Mouse (Mus musculus): ENCODE data around the gene Galntl6. TPM values are rescaled to one million over a fixed set of nuclear protein-coding genes. Genes with fewer than 3 reads are reported as not detected.
A peak's percentile ranks its signal among the peaks of the same experiment; 100 is the strongest.

Gene Galntl6
- polyA plus RNA-seq, 1 experiment from 2014 or later: 1.2 TPM

- no peak for DNase-seq (ENCODE audit: low spot score)
- H3K36me3 ChIP-seq (ENCODE audit: control insufficient read depth, insufficient read depth, low read length): no peaks in the 10 kb centered on the region
- no peak overlapping the region for H3K4me3 ChIP-seq (ENCODE audit: low read depth, low read length)
- no peaks in the 10 kb centered on the region for H3K27me3 ChIP-seq (replicated peaks; ENCODE audit: control insufficient read depth, insufficient read depth, low read length)
- H3K4me1 ChIP-seq (ENCODE audit: control insufficient read depth, insufficient read depth, low read length): no peaks in the 10 kb centered on the region
- no peak overlapping the region for H3K27ac ChIP-seq (replicated peaks; ENCODE audit: low read depth, low read length)
- WGBS: 96% methylated on average over 4 of the region's 4 CpGs
- no peak for ATAC-seq (ENCODE audit: low read depth)
- H3K4me2 ChIP-seq (ENCODE audit: low read depth, low read length): no peak overlapping the region
- H3K9me3 ChIP-seq (ENCODE audit: control insufficient read depth, low read length): no peaks in the 10 kb centered on the region
- no peak overlapping the region for H3K9ac ChIP-seq (ENCODE audit: low read depth, low read length)
These were observed 886.9 kb downstream of the Galntl6 start for GRCm38 (mm10) chr8:58025558-58025957.

DNA sequence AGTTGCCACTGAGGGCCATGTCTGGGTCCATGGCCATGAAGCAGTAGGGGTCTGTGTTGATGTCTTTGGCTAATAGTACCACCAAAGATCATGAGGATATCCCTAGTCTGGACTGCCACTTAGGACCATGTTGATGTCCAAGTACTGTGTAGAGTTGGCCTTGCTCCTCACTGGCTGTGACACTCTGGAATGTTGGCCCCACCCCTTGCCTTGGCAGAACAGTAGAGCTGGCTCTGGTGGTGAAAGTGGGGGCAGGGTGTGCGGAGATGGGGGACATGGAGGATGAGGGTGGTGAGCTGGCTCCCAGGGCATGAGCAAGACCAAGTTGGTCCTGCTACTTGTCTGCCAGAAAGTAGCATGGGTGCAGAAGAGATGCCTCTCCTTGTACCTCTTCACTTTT lies 887.3 kb downstream of the Galntl6 start:
- Histone ChIP-seq H3K36me3 (ENCODE audit: control insufficient read depth, insufficient read depth, low read length) (no peaks in the 10 kb centered on the region), H3K4me2 (ENCODE audit: low read depth, low read length) (no peak overlapping the region), H3K9me3 (ENCODE audit: control insufficient read depth, low read length) (no peaks in the 10 kb centered on the region), H3K4me1 (ENCODE audit: control insufficient read depth, insufficient read depth, low read length) (no peaks in the 10 kb centered on the region), H3K4me3 (ENCODE audit: low read depth, low read length) (no peak overlapping the region), H3K9ac (ENCODE audit: low read depth, low read length) (no peak overlapping the region), H3K27ac (replicated peaks; ENCODE audit: low read depth, low read length) (no peak overlapping the region), H3K27me3 (replicated peaks; ENCODE audit: control insufficient read depth, insufficient read depth, low read length) (no peaks in the 10 kb centered on the region)
- ATAC-seq (ENCODE audit: low read depth) (no peak), DNase-seq (ENCODE audit: low spot score) (no peak)
- WGBS: 80% methylated on average over 1 of the region's 1 CpGs

- Histone ChIP-seq H3K4me1 (ENCODE audit: control insufficient read depth, insufficient read depth, low read length) (no peaks in the 10 kb centered on the region), H3K27me3 (replicated peaks; ENCODE audit: control insufficient read depth, insufficient read depth, low read length) (no peaks in the 10 kb centered on the region), H3K9ac (ENCODE audit: low read depth, low read length) (no peak overlapping the region), H3K27ac (replicated peaks; ENCODE audit: low read depth, low read length) (no peak overlapping the region), H3K4me2 (ENCODE audit: low read depth, low read length) (no peak overlapping the region), H3K4me3 (ENCODE audit: low read depth, low read length) (no peak overlapping the region), H3K9me3 (ENCODE audit: control insufficient read depth, low read length) (no peaks in the 10 kb centered on the region), H3K36me3 (ENCODE audit: control insufficient read depth, insufficient read depth, low read length) (no peaks in the 10 kb centered on the region)
- WGBS: 59% methylated on average over 2 of the region's 2 CpGs
- DNase-seq (ENCODE audit: low spot score) (no peak), ATAC-seq (ENCODE audit: low read depth) (no peak)
These were observed 888.8 kb downstream of the Galntl6 start for GRCm38 (mm10) chr8:58023426-58024176.

- Histone ChIP-seq H3K27me3 (replicated peaks; ENCODE audit: control insufficient read depth, insufficient read depth, low read length) (no peaks in the 10 kb centered on the region), H3K27ac (replicated peaks; ENCODE audit: low read depth, low read length) (no peak overlapping the region), H3K4me2 (ENCODE audit: low read depth, low read length) (no peak overlapping the region), H3K4me3 (ENCODE audit: low read depth, low read length) (no peak overlapping the region), H3K9ac (ENCODE audit: low read depth, low read length) (no peak overlapping the region), H3K4me1 (ENCODE audit: control insufficient read depth, insufficient read depth, low read length) (no peaks in the 10 kb centered on the region), H3K36me3 (ENCODE audit: control insufficient read depth, insufficient read depth, low read length) (no peaks in the 10 kb centered on the region), H3K9me3 (ENCODE audit: control insufficient read depth, low read length) (no peaks in the 10 kb centered on the region)
- WGBS: 86% methylated on average over 1 of the region's 1 CpGs
- ATAC-seq (ENCODE audit: low read depth) (no peak), DNase-seq (ENCODE audit: low spot score) (peak; percentile 7)
These were observed 922.8 kb downstream of the Galntl6 start for GRCm38 (mm10) chr8:57989428-57990171.

DNA sequence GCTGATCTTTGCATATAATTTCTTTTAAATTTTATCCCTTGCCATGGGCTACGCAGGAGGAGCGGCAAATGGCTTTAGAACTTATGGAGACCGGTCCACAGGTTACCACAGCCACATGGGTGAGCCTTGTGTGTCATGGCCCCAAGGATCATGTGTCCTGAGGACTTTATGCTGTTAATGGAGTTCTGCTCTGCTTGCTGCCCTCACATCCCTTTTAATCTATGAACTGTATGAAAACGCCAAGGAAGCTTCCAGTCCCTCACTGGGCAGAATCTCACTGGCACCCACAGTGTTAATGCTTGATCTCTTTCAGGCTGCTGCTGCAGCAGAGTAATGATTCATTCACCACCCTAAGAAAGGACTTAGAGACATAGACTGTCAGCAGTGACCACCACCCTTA lies 935.1 kb downstream of the Galntl6 start:
- Histone ChIP-seq H3K27me3 (replicated peaks; ENCODE audit: control insufficient read depth, insufficient read depth, low read length) (no peaks in the 10 kb centered on the region), H3K4me2 (ENCODE audit: low read depth, low read length) (no peak overlapping the region), H3K9ac (ENCODE audit: low read depth, low read length) (no peak overlapping the region), H3K4me1 (ENCODE audit: control insufficient read depth, insufficient read depth, low read length) (no peaks in the 10 kb centered on the region), H3K27ac (replicated peaks; ENCODE audit: low read depth, low read length) (no peak overlapping the region), H3K4me3 (ENCODE audit: low read depth, low read length) (no peak overlapping the region), H3K36me3 (ENCODE audit: control insufficient read depth, insufficient read depth, low read length) (no peaks in the 10 kb centered on the region), H3K9me3 (ENCODE audit: control insufficient read depth, low read length) (no peaks in the 10 kb centered on the region)
- DNase-seq (ENCODE audit: low spot score): no peak
- WGBS: 76% methylated on average over 4 of the region's 4 CpGs
- ATAC-seq (ENCODE audit: low read depth): no peak

DNA sequence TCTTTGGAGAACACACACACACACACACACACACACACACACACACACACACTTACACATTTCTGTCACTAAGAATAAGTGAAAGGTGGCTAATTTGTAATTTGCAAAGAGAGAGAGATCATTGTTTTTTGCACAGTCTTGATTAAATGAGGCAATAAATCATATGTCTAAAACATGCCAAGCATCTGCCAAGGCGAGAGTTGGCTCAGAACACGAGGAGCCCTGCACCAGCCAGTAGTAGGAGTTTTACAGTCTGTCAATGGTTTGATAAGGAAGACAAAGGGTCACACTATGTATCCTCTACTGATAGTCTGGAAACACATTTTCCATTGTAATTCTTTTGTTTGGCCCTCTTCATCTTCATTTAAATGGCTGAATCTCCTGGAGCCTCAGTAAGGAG lies 938.3 kb downstream of the Galntl6 start:
- H3K4me2 ChIP-seq (ENCODE audit: low read depth, low read length): no peak overlapping the region

DNA sequence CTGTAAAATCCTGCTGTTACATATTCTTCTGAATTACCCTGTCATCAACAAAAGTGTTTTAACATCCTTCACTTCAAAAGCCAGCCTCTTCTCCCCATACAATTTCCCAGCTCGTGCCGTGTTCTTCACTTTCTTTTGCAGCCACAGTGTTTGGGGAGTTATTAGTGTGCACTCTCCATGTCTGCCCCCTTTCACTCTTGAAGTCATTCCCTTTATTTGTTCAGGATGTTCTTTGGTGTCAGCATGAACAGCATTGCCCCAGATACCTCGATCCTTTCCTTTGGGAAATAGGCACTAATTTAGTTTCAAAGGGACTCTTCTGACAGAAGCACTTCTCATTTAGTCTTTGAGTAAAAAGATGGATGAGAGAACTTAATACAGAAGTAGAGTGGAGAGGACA lies 939.6 kb downstream of the Galntl6 start:
- WGBS: 34% methylated on average over 3 of the region's 3 CpGs
- H3K9me3 ChIP-seq (ENCODE audit: control insufficient read depth, low read length): no peaks in the 10 kb centered on the region
- no peak overlapping the region for H3K27ac ChIP-seq (replicated peaks; ENCODE audit: low read depth, low read length)
- no peaks in the 10 kb centered on the region for H3K4me1 ChIP-seq (ENCODE audit: control insufficient read depth, insufficient read depth, low read length)
- H3K4me3 ChIP-seq (ENCODE audit: low read depth, low read length): no peak overlapping the region
- no peaks in the 10 kb centered on the region for H3K27me3 ChIP-seq (replicated peaks; ENCODE audit: control insufficient read depth, insufficient read depth, low read length)
- H3K9ac ChIP-seq (ENCODE audit: low read depth, low read length): no peak overlapping the region
- no peaks in the 10 kb centered on the region for H3K36me3 ChIP-seq (ENCODE audit: control insufficient read depth, insufficient read depth, low read length)
- DNase-seq (ENCODE audit: low spot score) (no peak), ATAC-seq (ENCODE audit: low read depth) (no peak)
- H3K4me2 ChIP-seq (ENCODE audit: low read depth, low read length): no peak overlapping the region

More for the DNA sequence above, 938.3 kb downstream of the Galntl6 start:
- no peak overlapping the region for H3K9ac ChIP-seq (ENCODE audit: low read depth, low read length)
- H3K4me3 ChIP-seq (ENCODE audit: low read depth, low read length): no peak overlapping the region
- H3K27ac ChIP-seq (replicated peaks; ENCODE audit: low read depth, low read length): no peak overlapping the region
- DNase-seq (ENCODE audit: low spot score) (no peak), ATAC-seq (ENCODE audit: low read depth) (no peak)
- no peaks in the 10 kb centered on the region for H3K36me3 ChIP-seq (ENCODE audit: control insufficient read depth, insufficient read depth, low read length)
- H3K9me3 ChIP-seq (ENCODE audit: control insufficient read depth, low read length): no peaks in the 10 kb centered on the region
- no peaks in the 10 kb centered on the region for H3K27me3 ChIP-seq (replicated peaks; ENCODE audit: control insufficient read depth, insufficient read depth, low read length)
- H3K4me1 ChIP-seq (ENCODE audit: control insufficient read depth, insufficient read depth, low read length): no peaks in the 10 kb centered on the region
- WGBS: 63% methylated on average over 2 of the region's 2 CpGs

DNA sequence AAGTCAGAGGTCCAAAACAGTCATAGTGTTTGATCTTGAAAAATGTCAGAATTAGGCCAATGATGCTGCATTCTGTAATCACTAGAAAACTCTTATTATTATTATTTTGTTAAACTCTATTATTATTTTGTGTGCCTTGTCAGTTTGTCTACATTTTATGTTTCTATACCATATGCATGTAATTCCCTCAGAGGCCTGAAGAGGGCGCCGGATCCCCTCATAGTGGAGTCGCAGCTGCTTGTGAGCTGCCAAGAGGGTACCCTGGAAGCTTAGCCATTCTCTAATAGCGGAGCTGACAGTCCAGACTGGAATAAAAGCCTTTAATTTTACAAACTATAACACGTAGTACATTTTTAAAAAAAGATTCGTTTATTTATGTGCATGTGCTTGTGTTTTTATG lies 945.8 kb downstream of the Galntl6 start:
- Histone ChIP-seq H3K4me1 (ENCODE audit: control insufficient read depth, insufficient read depth, low read length) (peaks cover 4% of the 10 kb centered on the region; the same call in 1 of the 2 replicates), H3K36me3 (ENCODE audit: control insufficient read depth, insufficient read depth, low read length) (no peaks in the 10 kb centered on the region), H3K9me3 (ENCODE audit: control insufficient read depth, low read length) (no peaks in the 10 kb centered on the region), H3K27me3 (replicated peaks; ENCODE audit: control insufficient read depth, insufficient read depth, low read length) (no peaks in the 10 kb centered on the region), H3K27ac (replicated peaks; ENCODE audit: low read depth, low read length) (no peak overlapping the region), H3K4me3 (ENCODE audit: low read depth, low read length) (no peak overlapping the region), H3K9ac (ENCODE audit: low read depth, low read length) (no peak overlapping the region), H3K4me2 (ENCODE audit: low read depth, low read length) (no peak overlapping the region)
- no peak for ATAC-seq (ENCODE audit: low read depth)
- 25% methylated on average over 6 of the region's 6 CpGs for WGBS
- no peak for DNase-seq (ENCODE audit: low spot score)
